ENCODE assay signal across 24 mouse cellular contexts in the genomic region with DNA sequence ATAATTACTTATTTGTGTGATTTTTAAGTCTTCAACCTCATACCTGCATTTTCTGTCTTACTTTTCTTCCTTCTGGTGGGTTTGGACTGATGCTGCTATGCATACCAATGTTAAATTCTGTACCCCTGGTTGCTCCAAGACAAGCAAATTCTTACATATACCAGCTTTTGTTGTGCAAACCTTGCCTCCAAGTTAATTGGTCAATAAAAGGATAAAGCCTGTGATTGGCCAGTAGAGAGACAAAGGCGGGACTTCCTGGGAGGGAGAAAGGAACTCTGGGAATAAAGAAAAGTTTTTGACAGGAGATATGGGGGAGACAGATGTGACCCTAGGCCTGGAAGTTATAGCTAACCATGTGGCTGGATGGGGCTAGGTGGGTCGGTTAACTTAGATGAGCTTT.
"Had no signal": no experiment of that assay in that cellular context is flagged by ENCODE, and none has a peak within 500 bp of the region (broad histone marks: within the 10 kb centered on the region; RNA-seq: fewer than 3 reads in every experiment).

No protein-coding gene starts in this region.

- H3K27ac ChIP-seq: gastrocnemius, adult 2 months; heart, embryonic 10.5 days; hindbrain, embryonic 10.5 days; hindbrain, embryonic 12.5 days; hindbrain, embryonic 14.5 days; intestine, embryonic 15.5 days; kidney, embryonic 15.5 days; kidney, postnatal 0 days; limb, embryonic 13.5 days; limb, embryonic 15.5 days; liver, embryonic 12.5 days had no signal

- H3K36me3 ChIP-seq: liver, embryonic 12.5 days had no signal

- H3K9ac ChIP-seq: heart, embryonic 12.5 days; hindbrain, embryonic 12.5 days; hindbrain, embryonic 14.5 days; intestine, embryonic 15.5 days; kidney, embryonic 15.5 days; limb, embryonic 13.5 days; limb, embryonic 15.5 days; liver, embryonic 12.5 days had no signal

- H3K27me3 ChIP-seq: heart, embryonic 12.5 days; hindbrain, embryonic 12.5 days; intestine, embryonic 15.5 days; kidney, embryonic 15.5 days; limb, embryonic 13.5 days; limb, embryonic 15.5 days; liver, embryonic 12.5 days had no signal

- DNase-seq: gastrocnemius, adult 2 months; gastrocnemius, postnatal 10 days; gastrocnemius, postnatal 25 days; heart, adult 18-20 months; heart, postnatal 10 days; heart, postnatal 4 days; kidney, adult 18-20 months; kidney, adult 8-10 months; kidney, postnatal 14 days; kidney, postnatal 36 days; layer of hippocampus, adult 9-11 months; layer of hippocampus, postnatal 36 days; left cerebral cortex, postnatal 4 days had no signal

- H3K4me3 ChIP-seq: gastrocnemius, adult 2 months; heart, embryonic 10.5 days; heart, embryonic 12.5 days; hindbrain, embryonic 10.5 days; hindbrain, embryonic 12.5 days; intestine, embryonic 15.5 days; kidney, embryonic 15.5 days; limb, embryonic 13.5 days; limb, embryonic 15.5 days; liver, embryonic 12.5 days had no signal

- H3K4me1 ChIP-seq: heart, embryonic 10.5 days; heart, embryonic 12.5 days; hindbrain, embryonic 10.5 days; hindbrain, embryonic 12.5 days; intestine, embryonic 15.5 days; kidney, embryonic 15.5 days; limb, embryonic 13.5 days; limb, embryonic 15.5 days; liver, embryonic 12.5 days had no signal

- H3K9me3 ChIP-seq: heart, embryonic 10.5 days; heart, embryonic 12.5 days; hindbrain, embryonic 10.5 days; hindbrain, embryonic 12.5 days; intestine, embryonic 15.5 days; kidney, embryonic 15.5 days; limb, embryonic 13.5 days; limb, embryonic 15.5 days; liver, embryonic 12.5 days had no signal
